Comparison of ENCODE assay signal across 8 mouse cellular contexts in genomic region chr13:100594041-100594792, GRCm38 (mm10). TPM values are rescaled to one million over a fixed set of nuclear protein-coding genes. Genes with fewer than 3 reads are reported as not detected.
A peak's percentile ranks its signal among the peaks of the same experiment; 100 is the strongest.
DNase-seq lines count a peak whose midpoint lies in the region; ATAC-seq and TF ChIP-seq lines count a peak whose summit lies in the region.

No protein-coding gene starts in this region.

- H3K9me3 ChIP-seq in forebrain, postnatal 0 days (ENCODE audit: low read length) = no peaks in the 10 kb centered on the region
- no peaks in the 10 kb centered on the region for H3K9me3 ChIP-seq in liver, embryonic 11.5 days (ENCODE audit: control insufficient read depth, low read length)

- H3K4me3 ChIP-seq in forebrain, postnatal 0 days (ENCODE audit: low read depth, low read length) = no peak overlapping the region
- H3K4me3 ChIP-seq in liver, embryonic 11.5 days (ENCODE audit: low read depth, low read length) = peak overlapping the region; percentile 26; the same call in 1 of the 2 replicates

- no peaks in the 10 kb centered on the region for H3K27me3 ChIP-seq in forebrain, postnatal 0 days (ENCODE audit: insufficient read depth, low read length)
- H3K27me3 ChIP-seq in liver, embryonic 11.5 days (replicated peaks; ENCODE audit: control insufficient read depth, insufficient read depth, low read length) = no peaks in the 10 kb centered on the region

- peak; percentile 38 to 44 for DNase-seq in left cerebral cortex, postnatal 14 days (ENCODE audit: low spot score in 2 of 2)
- no peak for DNase-seq in left cerebral cortex, postnatal 4 days
- DNase-seq in brain, embryonic 18.5 days (ENCODE audit: low read depth, low spot score) = peak; percentile 6
- DNase-seq in forebrain, postnatal 0 days = peak; percentile 62
- no peak for DNase-seq in liver, embryonic 11.5 days (ENCODE audit: low spot score)
- DNase-seq in natural killer cell, adult 2 months (ENCODE audit: low spot score in 2 of 2) = peak; percentile 47 to 67
- DNase-seq in testis, postnatal 10 days (ENCODE audit: low spot score) = no peak

- 43% methylated on average over 12 of the region's 17 CpGs for WGBS in forebrain, postnatal 0 days
- WGBS in liver, embryonic 11.5 days = 56% methylated on average over 11 of the region's 17 CpGs

- peak; percentile 24; the same call in 1 of the 2 replicates for TF ChIP-seq CTCF in forebrain, postnatal 0 days (IDR thresholded peaks at IDR 0.05; ENCODE audit: low read depth)

- no peaks in the 10 kb centered on the region for H3K4me1 ChIP-seq in forebrain, postnatal 0 days (ENCODE audit: insufficient read depth)
- no peaks in the 10 kb centered on the region for H3K4me1 ChIP-seq in liver, embryonic 11.5 days (replicated peaks; ENCODE audit: control insufficient read depth, insufficient read depth, low read length)

- H3K36me3 ChIP-seq in forebrain, postnatal 0 days (ENCODE audit: insufficient read depth) = no peaks in the 10 kb centered on the region
- H3K36me3 ChIP-seq in liver, embryonic 11.5 days (ENCODE audit: control insufficient read depth, insufficient read depth, low read length) = no peaks in the 10 kb centered on the region

- H3K27ac ChIP-seq in forebrain, postnatal 0 days (ENCODE audit: low read depth, low read length) = peak overlapping the region; percentile 75
- H3K27ac ChIP-seq in liver, embryonic 11.5 days (ENCODE audit: low read depth, low read length) = no peak overlapping the region; the same call in 1 of the 2 replicates

- peak; percentile 87 for ATAC-seq in forebrain, postnatal 0 days
- ATAC-seq in inflammation-experienced regulatory T-cells, adult 6 months = peak; percentile 95
- peak; percentile 54; the same call in 1 of the 2 replicates for ATAC-seq in liver, embryonic 11.5 days (replicated peaks; ENCODE audit: low FRiP score)

- H3K9ac ChIP-seq in forebrain, postnatal 0 days = no peak overlapping the region
- H3K9ac ChIP-seq in liver, embryonic 11.5 days (ENCODE audit: low read depth, low read length) = no peak overlapping the region

- 0 out of 2 replicates have a peak overlapping the region, but pooled peaks have one; percentile 11 for H3K4me2 ChIP-seq in forebrain, postnatal 0 days (ENCODE audit: low read depth)
- peak overlapping the region; percentile 46 for H3K4me2 ChIP-seq in liver, embryonic 11.5 days

- intact Hi-C loops in left cerebral cortex, postnatal 14 days (cut with DNase I) = no loop called here
- intact Hi-C loops in left cerebral cortex, postnatal 4 days (cut with DNase I) = no loop called here

RNA-seq across cellular contexts. Expression of gene Marveld2, which starts 22.6 kb away (rescaled TPM):
- 1 to 10 TPM; 1.2 to 1.8 TPM for total RNA-seq in left cerebral cortex, postnatal 14 days (2021)
- 1 to 10 TPM; 1.6 to 2.0 TPM for total RNA-seq in left cerebral cortex, postnatal 4 days (2021)
- total RNA-seq in forebrain, postnatal 0 days (2014; rRNA removed) = 1.0 and 1.8 TPM in 2 replicates
- 1.1 and 1.3 TPM in 2 replicates for polyA plus RNA-seq in forebrain, postnatal 0 days (2015; fragmentation: Nextera tagmentation; extraction: Ambion mirVana)
- polyA plus RNA-seq in inflammation-experienced regulatory T-cells, adult 6 months (2017; shearing (Covaris generic)) = 1 to 10 TPM; 4.3 to 9.7 (median 7.9) TPM
- 9.1 and 9.5 TPM in 2 replicates for polyA plus RNA-seq in liver, embryonic 11.5 days (2014; fragmentation: Nextera tagmentation; extraction: Ambion mirVana)

RNA-seq across cellular contexts. Expression of gene Ocln, which starts 41.7 kb away (rescaled TPM):
- 10 to 100 TPM; 10.1 to 10.8 TPM for total RNA-seq in left cerebral cortex, postnatal 14 days (2021)
- total RNA-seq in left cerebral cortex, postnatal 4 days (2021) = 1 to 10 TPM; 7.9 to 8.8 TPM
- 13.5 and 15.8 TPM in 2 replicates for total RNA-seq in forebrain, postnatal 0 days (2014; rRNA removed)
- 8.2 and 11.7 TPM in 2 replicates for polyA plus RNA-seq in forebrain, postnatal 0 days (2015; fragmentation: Nextera tagmentation; extraction: Ambion mirVana)
- under 1 TPM in 2 of 3 experiments, not detected in 1; 0.57 to 0.66 TPM for polyA plus RNA-seq in inflammation-experienced regulatory T-cells, adult 6 months (2017; shearing (Covaris generic))
- polyA plus RNA-seq in liver, embryonic 11.5 days (2014; fragmentation: Nextera tagmentation; extraction: Ambion mirVana) = 8.5 and 9.4 TPM in 2 replicates

RNA-seq across cellular contexts. Expression of gene Ak6, which starts 56.6 kb away (rescaled TPM):
- total RNA-seq in left cerebral cortex, postnatal 14 days (2021) = 10 to 100 TPM; 91.6 to 91.8 TPM
- 100 to 1,000 TPM; 129 to 141 TPM for total RNA-seq in left cerebral cortex, postnatal 4 days (2021)
- 162 and 212 TPM in 2 replicates for total RNA-seq in forebrain, postnatal 0 days (2014; rRNA removed)
- 401 and 512 TPM in 2 replicates for polyA plus RNA-seq in forebrain, postnatal 0 days (2015; fragmentation: Nextera tagmentation; extraction: Ambion mirVana)
- 100 to 1,000 TPM; 109 to 138 (median 137) TPM for polyA plus RNA-seq in inflammation-experienced regulatory T-cells, adult 6 months (2017; shearing (Covaris generic))
- 328 and 349 TPM in 2 replicates for polyA plus RNA-seq in liver, embryonic 11.5 days (2014; fragmentation: Nextera tagmentation; extraction: Ambion mirVana)

RNA-seq across cellular contexts. Expression of gene Rad17, which starts 56.6 kb away (rescaled TPM):
- 10 to 100 TPM; 12.8 to 13.1 TPM for total RNA-seq in left cerebral cortex, postnatal 14 days (2021)
- total RNA-seq in left cerebral cortex, postnatal 4 days (2021) = 10 to 100 TPM; 15.3 to 16.0 TPM
- 22.2 and 28.2 TPM in 2 replicates for total RNA-seq in forebrain, postnatal 0 days (2014; rRNA removed)
- polyA plus RNA-seq in forebrain, postnatal 0 days (2015; fragmentation: Nextera tagmentation; extraction: Ambion mirVana) = 11.3 and 13.3 TPM in 2 replicates
- polyA plus RNA-seq in inflammation-experienced regulatory T-cells, adult 6 months (2017; shearing (Covaris generic)) = 10 to 100 TPM; 22.2 to 28.6 (median 27.5) TPM
- polyA plus RNA-seq in liver, embryonic 11.5 days (2014; fragmentation: Nextera tagmentation; extraction: Ambion mirVana) = 32.1 and 33.5 TPM in 2 replicates

RNA-seq across cellular contexts. Expression of gene Taf9, which starts 57.2 kb away (rescaled TPM):
- 10 to 100 TPM; 24.4 to 31.4 TPM for total RNA-seq in left cerebral cortex, postnatal 14 days (2021)
- 10 to 100 TPM; 22.9 to 31.8 TPM for total RNA-seq in left cerebral cortex, postnatal 4 days (2021)
- total RNA-seq in forebrain, postnatal 0 days (2014; rRNA removed) = 50.1 and 50.8 TPM in 2 replicates
- 40.8 and 57.6 TPM in 2 replicates for polyA plus RNA-seq in forebrain, postnatal 0 days (2015; fragmentation: Nextera tagmentation; extraction: Ambion mirVana)
- 10 to 100 TPM in 1 of 3 experiments, 1 to 10 TPM in 2; 3.3 to 21.7 (median 9.0) TPM for polyA plus RNA-seq in inflammation-experienced regulatory T-cells, adult 6 months (2017; shearing (Covaris generic))
- 25.1 and 26.0 TPM in 2 replicates for polyA plus RNA-seq in liver, embryonic 11.5 days (2014; fragmentation: Nextera tagmentation; extraction: Ambion mirVana)

Comparison
In these comparisons a context has a peak if more than half of its experiments do, and no peak if none do; other contexts are left out.
1. DNase-seq: peak in left cerebral cortex, postnatal 14 days (2 of 2), brain, embryonic 18.5 days (single experiment), forebrain, postnatal 0 days (single experiment) and natural killer cell, adult 2 months (2 of 2); none in left cerebral cortex, postnatal 4 days (single experiment), liver, embryonic 11.5 days (single experiment) and testis, postnatal 10 days (single experiment).
2. Peak in every context shown above with its lines, with median percentiles within 50 percentile points of each other: ATAC-seq.